Mouse (Mus musculus) retina, embryonic 14.5 days (tissue): Measurements from ENCODE around the gene Cnot8.

ENCODE experiments used
- DNase-seq: peaks from one replicate; pipeline ENCODE4 v3.0.0-alpha.2; 2015; ENCODE audit warnings: low spot score

Cnot8 gene

DNA sequence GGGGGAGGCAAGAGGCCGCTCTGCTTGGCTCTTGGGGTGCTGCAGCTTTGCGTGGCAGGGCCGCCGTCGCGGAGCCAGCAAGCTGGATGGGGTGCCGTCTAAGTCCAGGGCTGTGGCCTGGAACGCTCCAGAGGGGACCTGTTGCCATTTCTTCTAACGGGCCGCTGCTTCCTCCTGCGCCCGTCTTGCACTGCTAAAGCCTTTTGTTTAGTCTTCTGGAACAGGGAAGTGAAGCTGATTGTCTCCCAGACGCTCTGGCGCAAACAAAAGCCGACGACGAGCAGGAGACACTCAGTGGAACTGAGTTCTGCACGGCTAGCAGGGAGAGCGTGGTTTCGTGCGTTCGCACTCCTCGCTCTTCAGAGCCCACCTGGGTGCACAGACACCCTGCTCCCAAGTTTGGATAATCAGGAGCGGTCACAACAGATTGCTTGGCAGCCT is 418 bp downstream of the Cnot8 start:
- DNase-seq: no peak

DNA sequence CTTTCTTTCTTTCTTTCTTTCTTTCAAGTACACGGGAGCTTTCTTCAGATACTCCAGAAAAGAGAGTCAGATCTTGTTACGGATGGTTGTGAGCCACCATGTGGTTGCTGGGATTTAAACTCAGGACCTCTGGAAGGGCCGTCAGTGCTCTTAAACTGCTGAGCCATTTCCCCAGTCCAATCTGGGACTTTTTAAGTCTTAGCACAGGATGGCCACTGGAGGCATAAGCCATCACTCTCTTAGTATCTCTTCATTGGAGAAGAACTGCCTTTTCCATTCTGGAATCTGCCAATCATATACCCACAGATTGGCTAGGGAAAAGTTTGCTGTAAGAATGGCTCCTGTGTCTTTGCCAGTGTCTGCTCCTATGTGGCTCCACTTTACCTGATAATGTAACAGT is 3.1 kb downstream of the Cnot8 start:
- DNase-seq: peak; percentile 33

DNA sequence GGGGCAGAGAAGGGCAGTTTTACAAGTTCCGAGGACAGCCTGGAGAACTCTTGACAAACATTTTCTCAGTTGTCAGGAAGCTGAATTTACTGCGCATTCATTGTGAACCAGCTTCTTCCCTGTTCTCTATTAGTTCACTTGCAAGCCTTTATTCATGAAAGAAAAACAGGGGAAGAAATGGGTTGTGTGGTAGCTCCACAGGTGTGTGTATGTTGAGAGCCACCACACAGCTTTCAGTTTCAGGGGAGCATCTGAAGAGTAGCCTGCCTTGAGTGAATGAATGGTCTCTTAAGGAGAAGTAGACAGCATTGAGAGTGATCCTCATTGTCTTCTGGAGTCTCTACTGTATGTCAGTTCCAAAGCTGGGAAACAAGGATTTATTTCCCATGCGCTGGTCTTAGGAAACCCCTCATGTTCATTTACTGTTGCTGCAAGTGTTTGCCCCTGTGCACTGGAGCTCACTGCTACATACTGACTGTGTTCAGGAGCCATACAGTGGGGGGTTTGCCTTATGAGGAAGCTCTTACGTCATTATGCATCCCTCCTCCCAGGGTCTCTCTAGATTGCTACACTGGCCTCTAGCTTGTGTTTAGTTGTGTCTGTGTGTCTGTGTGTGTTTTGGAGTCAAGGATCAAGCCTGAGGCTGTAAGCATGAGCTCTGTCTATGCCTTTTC is 3.8 kb downstream of the Cnot8 start:
- DNase-seq: no peak

DNA sequence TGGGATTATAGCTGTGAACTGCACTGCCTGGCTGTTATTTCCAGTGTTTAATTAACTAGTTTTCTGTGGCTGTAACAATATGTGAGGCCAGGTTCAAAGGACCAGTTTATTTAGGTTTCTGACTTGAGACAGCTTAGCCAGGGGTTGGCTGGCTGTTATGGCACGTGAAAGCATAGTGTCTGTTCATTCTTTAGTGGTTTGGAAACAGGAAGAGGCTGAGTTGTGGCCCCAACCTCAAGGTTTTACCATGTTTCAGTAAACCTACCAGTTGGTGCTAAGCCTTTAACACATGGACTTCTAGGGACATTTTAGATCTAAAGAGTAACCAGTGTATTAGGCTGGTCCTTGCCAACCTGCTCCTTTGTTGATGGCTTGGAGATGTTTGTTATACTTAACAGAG is 12.6 kb downstream of the Cnot8 start:
- no peak for DNase-seq

DNA sequence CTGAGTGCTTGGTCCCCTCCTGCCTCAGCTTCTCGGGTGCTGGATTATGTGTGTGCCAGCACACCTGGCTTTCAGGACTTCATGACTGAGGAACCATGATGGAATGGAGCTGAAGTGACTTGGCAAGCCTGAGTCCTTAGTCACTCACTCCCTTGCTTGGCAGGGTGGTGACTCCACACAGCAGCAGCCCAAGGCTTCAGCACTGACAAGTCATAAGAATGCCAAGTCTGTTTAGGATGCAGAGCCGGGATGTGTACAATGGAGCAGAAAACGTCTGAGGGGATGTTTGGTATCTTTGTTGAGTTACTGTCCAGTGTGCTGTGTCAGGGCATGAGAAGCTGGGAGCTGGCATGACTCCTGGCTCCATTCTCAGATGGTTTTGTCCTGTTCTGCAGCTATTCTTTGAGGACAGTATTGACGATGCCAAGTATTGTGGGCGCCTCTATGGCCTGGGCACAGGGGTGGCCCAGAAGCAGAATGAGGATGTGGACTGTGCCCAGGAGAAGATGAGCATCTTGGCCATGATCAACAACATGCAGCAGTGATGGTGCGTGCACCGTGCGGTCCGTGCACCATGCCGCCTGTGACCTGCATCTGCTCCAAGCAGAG is 13.2 kb downstream of the Cnot8 start:
- no peak for DNase-seq

DNA sequence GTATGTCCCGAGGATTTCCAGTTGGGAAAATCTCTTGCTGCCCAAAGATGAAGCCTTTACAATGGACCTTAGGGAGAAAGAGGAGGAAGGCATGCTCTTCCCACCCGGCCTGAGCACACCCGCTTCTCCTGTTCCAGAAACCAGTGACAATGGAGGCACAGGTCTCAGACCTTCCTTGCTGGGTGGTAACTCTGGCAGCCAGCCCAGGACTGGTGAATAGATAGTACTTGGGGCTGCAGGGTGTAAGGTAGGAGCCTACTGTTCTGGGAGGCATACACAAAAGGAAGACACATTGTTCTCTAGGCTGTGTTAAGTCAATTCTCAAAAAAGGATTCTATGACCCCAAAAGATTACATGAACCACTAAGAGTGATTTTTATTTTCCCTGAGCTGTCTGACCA is 16.7 kb downstream of the Cnot8 start:
- DNase-seq: no peak

DNA sequence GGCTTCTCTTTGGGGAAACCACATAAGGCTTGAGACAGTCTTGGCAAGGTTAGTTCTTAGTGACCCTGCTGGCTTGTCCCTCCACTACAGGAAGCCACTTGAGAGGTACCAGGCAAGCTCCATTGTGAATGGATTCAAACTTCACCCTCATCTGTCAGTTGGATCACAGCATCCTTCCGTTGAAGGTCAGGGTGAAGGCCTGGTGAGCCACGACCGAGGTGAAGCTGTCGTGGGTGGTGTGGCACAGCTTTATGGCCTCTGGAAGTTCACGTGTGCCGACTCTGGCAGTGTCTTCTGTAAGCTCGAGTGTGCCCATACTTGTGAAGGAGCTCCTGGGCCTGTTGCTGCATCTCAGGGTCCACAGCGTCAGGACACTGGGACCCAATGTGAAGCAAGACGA is 17.4 kb downstream of the Cnot8 start:
- no peak for DNase-seq

DNA sequence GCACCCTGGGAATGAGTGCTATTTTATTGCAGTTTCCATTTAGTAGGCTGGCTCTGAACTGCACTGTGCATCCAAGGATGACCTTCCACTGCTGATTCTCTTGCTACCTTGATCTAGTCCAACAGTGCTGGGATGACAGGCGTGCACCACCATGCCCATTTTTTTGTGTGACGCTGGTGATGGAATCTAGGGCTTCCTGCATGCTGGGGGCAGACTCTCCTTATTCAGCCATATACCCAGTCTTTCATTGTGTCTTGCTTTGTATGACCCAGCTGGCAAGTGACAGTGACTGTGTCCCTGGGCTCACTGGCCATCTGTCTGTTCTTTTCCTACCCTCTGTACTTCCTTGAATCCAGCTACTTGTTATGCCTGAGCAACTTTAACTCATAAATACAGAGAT is 19.8 kb downstream of the Cnot8 start:
- no peak for DNase-seq

DNA sequence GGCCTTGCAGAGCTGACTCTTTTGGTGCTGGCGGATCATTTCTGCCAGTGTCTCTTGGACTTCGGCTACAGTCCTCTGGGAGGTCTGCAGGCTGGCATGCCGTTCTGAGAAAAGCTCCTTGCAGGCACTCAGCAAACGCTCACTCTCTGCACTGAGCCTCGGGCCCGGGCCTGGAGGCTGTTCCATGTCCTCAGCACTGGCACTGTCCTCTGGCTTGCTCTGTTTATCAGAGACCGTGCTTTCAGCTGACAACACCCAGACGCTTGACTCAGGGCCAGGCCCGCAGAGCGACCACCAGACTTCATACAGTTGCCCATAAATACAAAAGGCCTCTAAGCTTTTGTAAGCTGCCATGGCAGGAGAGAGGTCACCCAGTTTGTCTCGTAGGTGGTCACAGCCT is 21.1 kb downstream of the Cnot8 start:
- no peak for DNase-seq

DNA sequence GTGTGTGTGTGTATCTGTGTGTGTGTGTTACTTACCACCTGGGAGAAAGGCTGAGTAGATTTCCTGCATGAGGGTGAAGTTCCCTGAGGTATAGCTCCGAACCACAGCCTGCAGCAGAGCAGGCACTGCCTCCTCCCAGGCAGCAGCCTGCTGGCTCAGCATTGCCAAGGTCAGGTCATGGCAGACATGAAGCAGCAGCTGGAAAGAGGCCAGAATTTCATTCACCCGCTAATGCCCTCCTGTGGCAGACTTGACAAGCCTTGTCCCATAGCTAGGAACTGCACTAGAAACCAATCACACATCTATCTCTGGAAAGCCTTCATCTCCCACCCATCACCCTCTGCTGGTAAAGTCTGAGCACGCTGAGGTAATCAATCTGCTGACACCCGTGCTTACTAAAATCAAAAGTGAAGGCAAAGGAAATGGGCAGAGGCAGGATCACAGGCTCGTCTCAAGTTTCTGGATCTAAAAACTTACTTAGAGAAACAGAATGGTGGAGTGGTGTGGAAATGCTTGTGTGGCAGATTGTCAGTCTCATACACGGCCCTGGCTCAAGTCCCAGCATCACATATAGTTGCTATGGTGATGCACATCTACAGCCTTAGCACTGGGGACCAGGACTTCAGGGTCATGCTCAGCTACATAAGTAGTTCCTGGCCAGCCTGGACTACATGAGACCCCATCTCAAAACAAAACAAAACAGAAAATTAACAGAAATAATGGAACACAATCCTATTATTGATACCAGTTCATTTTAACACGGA is 22.6 kb downstream of the Cnot8 start:
- DNase-seq: peak; percentile 12

DNA sequence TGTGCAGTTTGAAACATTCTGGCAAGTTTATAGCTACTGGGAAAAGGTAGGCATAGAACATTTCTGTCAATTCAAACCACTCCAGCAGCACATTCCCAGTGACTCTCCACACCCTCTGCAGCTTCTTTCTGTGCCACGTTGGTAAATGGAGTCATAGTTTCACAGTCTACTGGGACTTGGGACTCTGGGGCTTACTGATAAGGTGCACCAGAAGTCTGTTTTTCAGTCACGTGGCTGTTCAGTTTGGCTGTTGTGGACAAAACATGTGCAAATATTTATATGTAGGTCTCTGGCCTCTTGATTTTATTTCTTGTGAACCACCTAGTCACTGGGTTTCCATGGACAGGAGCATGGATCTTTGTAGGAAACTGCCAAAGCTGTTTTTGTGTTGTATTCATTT is 23.6 kb downstream of the Cnot8 start:
- no peak for DNase-seq

DNA sequence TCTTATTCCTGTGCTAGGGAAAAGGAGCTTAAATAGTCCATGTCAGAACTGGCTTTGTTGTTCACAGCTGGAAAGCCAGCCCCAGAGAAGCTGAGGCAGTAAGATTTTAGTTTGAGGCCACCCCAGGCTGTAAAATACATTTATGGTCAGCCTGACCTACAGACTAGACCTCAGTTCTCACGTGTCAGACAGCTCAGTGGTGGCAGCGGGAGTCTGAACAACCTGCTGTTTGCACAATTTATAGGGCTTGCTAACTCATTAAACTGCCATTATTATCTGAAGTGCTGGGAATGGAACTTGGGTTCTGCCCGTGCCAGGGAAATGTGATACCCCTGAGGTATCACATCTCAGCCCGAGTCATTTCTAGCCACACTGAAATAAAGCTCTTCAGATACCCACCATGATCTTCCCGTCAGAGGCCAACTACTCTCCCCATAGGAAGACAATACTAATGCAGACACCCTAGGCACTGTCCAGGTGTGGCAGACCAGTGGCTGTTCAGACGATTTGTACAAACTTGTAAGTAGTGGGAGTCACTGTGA is 25.4 kb downstream of the Cnot8 start:
- DNase-seq: no peak

DNA sequence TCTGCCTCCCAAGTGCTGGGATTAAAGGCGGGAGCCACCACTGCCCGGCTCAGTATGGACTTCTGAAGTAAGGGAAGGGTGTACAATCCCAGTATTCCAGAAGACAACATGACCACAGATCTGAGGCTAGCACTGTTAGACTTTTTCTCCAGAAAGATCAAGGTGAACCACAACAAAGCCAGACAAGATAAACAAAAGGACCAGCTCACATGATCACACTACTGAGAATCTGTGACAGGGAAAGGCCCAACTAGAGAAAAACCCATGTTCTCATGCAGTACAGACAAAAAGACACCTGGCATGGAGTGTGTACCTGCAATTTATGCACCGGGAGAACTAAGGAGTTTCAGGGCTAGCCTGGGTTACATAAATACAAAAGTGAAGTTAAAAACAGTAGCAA is 28.1 kb downstream of the Cnot8 start:
- DNase-seq: no peak

DNA sequence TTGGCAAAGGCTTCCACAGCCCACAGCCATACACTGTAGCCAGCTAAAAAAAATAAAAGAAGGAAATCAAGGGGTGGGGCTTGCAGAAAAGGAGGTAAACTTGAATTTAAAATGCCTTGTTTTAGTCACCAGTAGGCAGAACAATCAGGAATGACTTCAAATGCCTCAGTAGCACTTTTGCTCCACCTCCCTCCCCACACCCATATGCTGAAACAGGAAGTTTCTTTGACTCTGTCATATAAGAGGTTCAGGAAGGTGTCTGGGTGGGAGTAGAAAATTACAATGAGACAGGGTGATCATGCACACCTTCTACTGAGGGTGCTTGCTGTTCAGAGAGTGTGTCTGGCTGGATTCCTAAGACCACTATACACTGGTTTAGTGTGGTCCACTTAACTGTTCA is 30.9 kb downstream of the Cnot8 start:
- no peak for DNase-seq

DNA sequence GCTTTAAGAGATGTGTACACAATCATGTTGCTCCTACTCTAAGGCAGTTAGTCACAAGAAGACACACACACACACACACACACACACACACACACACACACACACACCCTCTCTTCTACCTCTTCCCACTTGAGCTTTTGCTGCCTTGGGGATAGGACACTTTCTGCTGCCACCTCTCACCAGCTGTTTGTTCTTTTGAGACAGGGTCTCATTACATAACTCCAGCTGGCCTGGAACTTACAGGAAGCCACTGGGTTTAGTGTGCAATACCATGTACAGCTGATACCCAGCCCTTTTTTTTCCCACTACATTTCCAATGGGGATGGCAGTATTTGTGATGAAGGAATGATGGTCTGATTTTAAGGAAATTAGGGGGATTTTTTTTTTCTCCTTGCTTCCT is 31.3 kb downstream of the Cnot8 start:
- DNase-seq: no peak

DNA sequence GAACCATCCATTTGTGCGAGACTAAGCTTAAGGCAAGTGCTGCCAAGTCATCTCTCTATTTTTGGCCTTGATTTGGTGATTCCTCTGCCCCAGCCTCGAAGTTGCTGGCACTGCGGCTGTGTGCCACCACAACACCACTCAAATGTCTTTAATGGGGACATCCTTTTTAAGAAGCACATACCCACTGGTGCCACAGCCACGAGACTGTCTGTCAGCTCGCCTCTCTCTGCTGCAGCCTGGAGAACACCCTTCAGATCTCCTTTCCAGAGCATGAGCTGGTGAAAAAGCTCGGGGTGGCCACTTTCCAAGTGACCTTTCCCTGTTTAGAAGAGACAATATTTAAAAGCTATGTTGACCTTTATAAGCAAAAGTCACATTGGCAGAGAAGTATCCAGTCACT is 32.7 kb downstream of the Cnot8 start:
- no peak for DNase-seq

DNA sequence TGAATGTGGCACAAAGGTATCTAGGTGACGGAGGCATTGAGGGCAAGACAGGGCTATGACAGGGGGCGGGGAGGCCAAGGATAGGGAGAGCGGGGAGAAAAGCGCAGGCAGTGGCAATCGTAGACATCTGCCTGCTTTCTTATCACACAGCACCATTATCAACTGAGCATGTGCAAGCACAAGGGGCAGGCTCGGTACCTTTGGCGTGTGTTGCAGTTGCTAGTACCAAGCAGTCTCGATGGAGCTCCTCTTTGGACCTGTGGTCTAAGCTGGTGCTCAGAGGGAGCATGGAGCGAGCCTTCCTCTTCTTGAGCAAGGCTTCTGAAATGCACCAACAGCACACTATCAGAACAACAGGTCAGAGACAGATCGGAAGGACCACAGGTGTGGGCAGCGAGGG is 34.9 kb downstream of the Cnot8 start:
- DNase-seq: no peak

DNA sequence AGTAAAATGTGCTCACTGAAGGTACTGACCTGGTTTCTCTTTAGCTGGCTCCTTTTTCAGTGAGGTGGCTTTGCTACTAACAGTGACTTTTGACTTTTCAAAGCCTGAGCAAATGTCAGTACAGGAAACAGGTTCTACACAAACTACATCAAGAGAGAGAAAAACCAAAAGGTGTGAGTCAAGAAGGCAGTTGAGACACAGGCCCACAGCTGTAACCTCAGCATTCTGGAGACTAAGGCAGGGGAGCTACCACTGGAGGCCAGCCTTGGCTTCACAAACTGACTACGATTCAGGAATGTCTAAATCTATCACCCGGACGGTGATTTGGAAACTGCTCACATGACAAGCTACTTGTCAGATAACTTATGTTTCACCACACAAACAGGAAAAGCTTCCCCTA is 35.5 kb downstream of the Cnot8 start:
- no peak for DNase-seq

DNA sequence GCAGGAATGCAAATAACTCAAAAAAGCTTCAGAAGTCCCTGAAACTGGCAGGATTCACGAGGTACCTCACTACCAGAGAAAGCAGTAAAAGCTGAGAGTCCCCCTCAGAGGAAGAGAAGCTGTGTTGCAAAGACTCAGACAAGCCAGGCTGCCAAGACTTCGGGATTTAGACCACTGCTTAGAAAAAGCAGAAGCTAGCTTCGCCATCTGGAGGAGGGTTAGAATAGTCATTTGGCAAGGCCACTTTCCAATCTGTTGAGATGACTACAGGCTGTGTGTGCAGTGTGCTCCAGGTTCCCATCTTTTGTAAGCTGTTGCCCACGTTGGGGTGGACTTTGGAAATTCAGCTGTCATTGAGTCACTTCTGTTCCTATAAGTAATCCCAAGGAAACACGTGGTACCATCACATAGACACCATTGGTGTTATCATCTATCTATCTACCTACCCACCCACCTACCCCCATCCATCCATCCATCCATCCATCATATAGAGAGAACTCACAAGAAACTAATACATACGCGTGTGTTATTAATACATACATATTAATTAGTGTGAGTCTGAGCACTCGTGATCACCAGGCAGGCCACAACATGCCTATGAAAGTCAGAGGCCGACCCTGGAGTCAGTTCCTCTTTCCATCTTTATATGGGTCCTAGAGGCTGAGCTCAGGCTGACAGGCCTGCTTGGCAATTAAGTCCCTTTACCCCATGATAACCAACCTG is 39.9 kb downstream of the Cnot8 start:
- no peak for DNase-seq

DNA sequence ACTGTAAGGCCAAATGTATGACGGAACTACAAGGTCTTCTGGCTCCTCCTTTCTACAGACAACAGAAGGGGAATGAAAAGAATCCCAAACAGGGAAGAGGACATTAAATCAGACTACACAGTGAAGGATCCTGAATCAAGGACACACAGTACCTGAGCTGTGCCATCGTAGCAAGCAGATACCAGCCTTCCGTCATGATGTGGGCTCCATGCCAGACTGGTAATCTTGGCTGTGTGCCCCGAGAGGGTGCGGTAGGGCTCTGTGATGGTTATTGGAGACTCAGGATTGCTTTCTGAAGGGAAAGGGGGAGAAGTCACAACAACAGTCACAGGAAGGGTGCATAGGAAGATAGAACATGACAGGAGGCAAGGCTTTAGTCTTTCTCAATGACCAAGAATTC is 42.3 kb downstream of the Cnot8 start:
- no peak for DNase-seq

DNA sequence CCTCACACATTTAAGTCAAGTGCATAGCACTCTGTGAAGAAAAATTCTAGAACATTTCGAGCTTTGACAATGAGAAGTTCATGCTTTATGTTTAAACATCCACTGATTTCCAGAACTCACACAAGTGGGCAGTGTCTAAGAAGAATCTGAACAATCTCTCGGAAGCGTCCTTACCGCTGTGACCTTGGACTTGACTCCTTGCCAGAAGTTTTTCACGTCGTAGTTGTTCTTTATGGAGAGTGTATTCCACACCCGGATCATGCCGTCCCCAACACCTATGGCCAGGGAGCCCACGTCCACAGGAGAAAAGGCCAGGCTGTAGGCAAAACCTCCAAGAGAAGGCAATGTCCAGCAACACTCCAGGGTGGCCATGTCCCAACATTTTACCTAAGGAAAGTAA is 51.5 kb downstream of the Cnot8 start:
- DNase-seq: no peak

DNA sequence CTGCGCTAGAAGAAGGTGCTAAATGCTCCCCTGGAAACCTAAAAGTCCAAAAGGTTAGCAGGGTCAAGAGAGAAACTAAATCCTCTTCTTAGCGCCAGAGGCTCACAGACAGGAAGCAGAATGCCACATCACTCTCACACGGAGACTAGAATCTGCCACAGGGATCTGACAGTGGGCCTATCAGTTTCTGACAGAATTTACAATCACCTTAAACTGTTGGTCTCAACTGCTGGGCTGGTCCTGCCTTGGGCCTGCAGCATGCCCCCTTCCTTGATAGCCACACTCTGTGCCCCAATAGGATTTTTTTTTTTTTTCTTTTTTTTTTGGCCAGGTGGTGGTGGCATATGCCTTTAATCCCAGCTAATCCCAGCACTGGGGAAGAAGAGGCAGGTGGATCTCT is 52.9 kb downstream of the Cnot8 start:
- no peak for DNase-seq

DNA sequence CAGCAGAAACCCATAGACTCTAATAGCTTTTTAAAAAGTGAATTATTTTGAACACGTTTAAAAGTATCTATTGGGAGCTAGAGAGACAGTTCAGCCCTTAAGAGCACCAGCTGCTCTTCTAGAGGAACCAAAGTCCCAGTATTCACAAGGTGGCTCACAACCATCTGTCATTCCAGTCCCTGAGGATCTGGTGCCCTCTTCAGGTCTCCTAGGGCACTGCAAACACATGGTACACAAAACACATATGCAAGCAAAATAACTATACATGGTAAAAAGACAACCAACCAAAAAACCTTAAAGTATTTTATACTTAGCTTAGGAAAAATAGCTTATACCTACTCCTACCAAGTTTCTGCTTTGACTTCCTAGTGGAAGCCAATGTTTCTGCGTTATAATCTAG is 61.1 kb downstream of the Cnot8 start:
- peak; percentile 23 for DNase-seq
